Mouse (Mus musculus): ENCODE data around the gene Ldlrad3. TPM values are rescaled to one million over a fixed set of nuclear protein-coding genes. Genes with fewer than 3 reads are reported as not detected.

The Ldlrad3 gene
- polyA plus RNA-seq, 1 experiment from 2014 or later: 28.8 TPM

DNA sequence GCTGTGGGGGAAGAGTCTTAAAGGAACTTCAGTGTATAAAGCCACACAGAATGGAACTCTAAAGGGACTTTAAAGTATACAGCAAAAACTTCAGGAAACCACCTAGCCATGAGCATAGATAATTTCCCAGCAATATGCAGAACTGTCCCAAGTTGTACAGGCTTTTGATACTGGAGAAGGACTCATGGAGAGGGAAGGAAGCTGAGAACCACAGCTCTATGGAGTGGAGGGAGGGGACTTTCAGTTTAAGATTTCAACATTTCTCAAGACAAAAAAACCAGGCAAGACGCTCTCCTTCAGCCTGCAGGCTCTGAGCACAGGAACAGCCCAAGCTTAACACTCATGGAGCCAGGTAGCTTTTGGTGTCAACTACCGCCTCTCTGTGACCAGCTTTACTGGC lies 4.7 kb downstream of the Ldlrad3 start:
- WGBS: 93% methylated on average over 2 of the region's 2 CpGs
- Histone ChIP-seq H3K27ac (replicated peaks) (no peak overlapping the region), H3K9ac (no peak overlapping the region), H3K36me3 (no peaks in the 10 kb centered on the region), H3K4me3 (no peak overlapping the region), H3K9me3 (no peaks in the 10 kb centered on the region), H3K27me3 (no peaks in the 10 kb centered on the region), H3K4me2 (no peak overlapping the region), H3K4me1 (replicated peaks) (peaks cover 19% of the 10 kb centered on the region)
- no peak for ATAC-seq (ENCODE audit: low FRiP score, low read depth)

DNA sequence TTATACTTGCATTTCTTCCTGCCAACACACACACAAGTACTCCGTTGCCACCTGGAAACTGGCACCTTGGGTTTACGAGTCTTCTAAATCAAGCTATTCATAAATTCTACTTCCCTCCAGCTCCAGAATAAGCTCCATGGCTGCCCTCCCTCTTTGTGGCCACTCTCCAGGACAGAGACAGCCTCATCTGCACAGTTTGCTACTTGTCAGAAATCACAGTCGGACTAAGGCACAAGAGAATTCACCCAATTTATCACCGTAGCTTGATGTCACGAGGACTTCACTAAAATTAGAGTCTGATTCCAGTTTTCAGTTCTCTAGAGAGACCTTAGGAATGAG lies 9.8 kb downstream of the Ldlrad3 start:
- H3K9ac ChIP-seq: no peak overlapping the region
- no peak overlapping the region; the same call in 1 of the 2 replicates for H3K27ac ChIP-seq (replicated peaks)
- 57% methylated on average over 5 of the region's 5 CpGs for WGBS
- no peak overlapping the region for H3K4me3 ChIP-seq
- H3K9me3 ChIP-seq: no peaks in the 10 kb centered on the region
- ATAC-seq (ENCODE audit: low FRiP score, low read depth): no peak
- no peaks in the 10 kb centered on the region for H3K27me3 ChIP-seq
- H3K4me1 ChIP-seq (replicated peaks): peaks cover 8% of the 10 kb centered on the region; the same call in 1 of the 2 replicates
- no peak overlapping the region for H3K4me2 ChIP-seq
- no peaks in the 10 kb centered on the region for H3K36me3 ChIP-seq

DNA sequence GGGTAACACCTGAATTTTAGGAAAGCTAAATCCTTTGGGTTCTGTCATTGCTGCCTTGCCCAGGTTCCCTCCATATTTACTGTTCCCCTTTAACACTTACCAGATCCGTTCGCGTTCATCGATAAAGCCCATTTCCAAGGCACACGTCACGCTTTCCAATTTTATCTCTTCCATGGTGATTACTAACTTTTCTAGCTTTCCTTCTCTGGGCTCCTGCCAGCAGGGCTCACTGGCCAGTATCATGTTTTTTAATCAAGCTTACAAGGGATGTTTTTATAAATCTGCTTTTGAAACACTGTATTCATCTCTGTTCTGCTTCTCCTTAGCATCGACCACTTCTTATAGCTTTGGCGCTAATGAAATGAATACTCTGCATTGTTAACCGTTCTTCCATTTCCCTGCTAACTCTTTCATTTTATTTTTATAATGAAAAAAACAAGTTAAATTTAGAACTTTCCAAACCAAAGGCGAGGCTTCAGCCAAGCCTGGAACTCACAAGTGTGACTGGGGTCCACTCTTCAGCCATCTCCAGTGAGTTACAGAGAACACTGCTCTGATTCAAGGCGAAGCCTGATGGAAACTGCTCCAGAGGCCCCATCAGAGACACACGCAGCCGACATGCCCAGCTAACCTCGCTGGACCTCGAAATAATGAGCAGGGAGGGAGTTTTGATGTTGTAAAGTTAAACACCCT lies 10.3 kb downstream of the Ldlrad3 start:
- H3K4me1 ChIP-seq (replicated peaks): peaks cover 8% of the 10 kb centered on the region; the same call in 1 of the 2 replicates
- H3K27me3 ChIP-seq: no peaks in the 10 kb centered on the region
- no peak for ATAC-seq (ENCODE audit: low FRiP score, low read depth)
- H3K9ac ChIP-seq: no peak overlapping the region
- H3K4me3 ChIP-seq: no peak overlapping the region
- 69% methylated on average over 15 of the region's 15 CpGs for WGBS
- H3K36me3 ChIP-seq: no peaks in the 10 kb centered on the region
- H3K27ac ChIP-seq (replicated peaks): no peak overlapping the region
- H3K4me2 ChIP-seq: no peak overlapping the region
- H3K9me3 ChIP-seq: no peaks in the 10 kb centered on the region

DNA sequence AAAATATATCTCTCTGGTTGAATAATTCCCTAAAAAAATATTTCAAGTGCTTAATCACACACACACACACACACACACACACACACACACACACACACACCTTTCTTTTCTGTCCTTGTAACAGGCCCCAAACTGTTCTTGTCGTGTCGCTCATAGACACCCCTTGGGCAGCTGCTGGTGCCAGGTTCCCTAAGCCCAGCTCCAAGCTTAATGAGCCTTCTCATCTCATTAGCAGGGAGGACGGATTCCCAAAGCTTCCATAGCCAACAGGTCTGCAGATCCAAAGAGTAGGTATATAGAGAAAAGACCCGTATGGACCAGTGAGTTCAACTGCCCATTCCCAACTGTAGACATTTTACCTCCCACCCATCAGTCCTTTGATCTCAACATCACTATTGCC lies 13.7 kb downstream of the Ldlrad3 start:
- no peak overlapping the region for H3K27ac ChIP-seq (replicated peaks)
- no peaks in the 10 kb centered on the region for H3K27me3 ChIP-seq
- 65% methylated on average over 4 of the region's 4 CpGs for WGBS
- no peaks in the 10 kb centered on the region for H3K9me3 ChIP-seq
- no peak for ATAC-seq (ENCODE audit: low FRiP score, low read depth)
- H3K36me3 ChIP-seq: no peaks in the 10 kb centered on the region
- H3K4me3 ChIP-seq: no peak overlapping the region
- peaks cover 10% of the 10 kb centered on the region; the same call in 1 of the 2 replicates for H3K4me1 ChIP-seq (replicated peaks)
- no peak overlapping the region for H3K4me2 ChIP-seq
- H3K9ac ChIP-seq: no peak overlapping the region

DNA sequence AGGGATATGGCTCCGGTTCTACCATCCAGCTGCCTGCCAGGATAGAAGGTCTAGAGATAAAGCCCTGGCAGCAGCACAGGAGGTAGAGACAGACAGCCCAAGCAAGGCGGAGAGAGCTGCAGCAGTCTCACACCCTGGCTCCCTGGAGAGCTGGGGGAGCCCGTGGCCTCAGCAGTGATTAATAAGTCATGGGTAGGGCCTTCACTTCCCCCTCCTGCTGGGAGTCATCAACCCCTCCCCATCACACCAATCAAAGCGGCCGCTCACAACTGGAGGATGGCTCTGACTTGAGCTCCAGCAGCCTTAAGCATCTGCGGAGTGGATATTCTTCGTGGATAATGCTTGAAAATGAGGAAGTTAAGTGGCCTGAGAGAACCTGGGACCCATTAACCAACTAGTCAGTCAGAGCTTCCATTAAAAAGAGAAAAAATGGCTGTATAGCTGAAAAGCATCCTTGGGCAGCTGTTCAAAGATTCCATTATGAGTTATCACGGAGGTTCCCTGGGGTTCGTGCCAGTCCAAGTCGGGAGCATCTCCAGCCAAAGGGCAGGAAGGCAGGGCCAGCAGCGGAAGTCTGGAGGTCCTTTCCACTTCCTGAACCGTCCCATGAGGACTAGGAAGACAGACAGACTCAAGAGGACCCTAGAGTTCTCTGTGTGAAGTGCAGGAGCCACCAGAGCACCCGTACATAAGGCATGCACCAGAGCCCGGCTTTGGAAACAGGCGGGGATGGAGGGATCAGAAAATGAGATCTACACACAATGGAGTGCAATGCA lies 19.4 kb downstream of the Ldlrad3 start:
- 0 out of 2 replicates have a peak, but pooled peaks have one; percentile 19 for ATAC-seq (ENCODE audit: low FRiP score, low read depth)

DNA sequence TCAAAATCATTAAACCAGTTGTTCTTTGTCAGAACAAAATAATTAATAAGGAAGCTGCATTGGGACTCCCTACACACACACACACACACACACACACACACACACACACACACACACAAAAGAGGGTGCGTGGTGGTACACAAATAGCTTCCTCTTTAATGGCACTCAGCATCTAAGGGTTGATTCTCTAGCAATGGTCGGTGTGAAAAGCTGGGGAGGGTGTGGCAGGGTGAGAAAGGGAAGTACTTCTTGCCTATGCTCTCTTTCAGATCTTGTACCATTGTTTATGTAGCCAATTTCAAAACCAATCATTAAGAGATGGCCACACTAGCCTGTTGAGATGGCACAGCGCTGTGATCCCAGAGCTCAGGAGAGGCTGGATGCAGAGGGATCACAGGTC lies 23.1 kb downstream of the Ldlrad3 start:
- ATAC-seq (ENCODE audit: low FRiP score, low read depth): no peak
- 84% methylated on average over 3 of the region's 3 CpGs for WGBS
- Histone ChIP-seq H3K4me2 (no peak overlapping the region), H3K9me3 (no peaks in the 10 kb centered on the region), H3K36me3 (no peaks in the 10 kb centered on the region), H3K9ac (no peak overlapping the region), H3K4me1 (replicated peaks) (peaks cover 18% of the 10 kb centered on the region), H3K27ac (replicated peaks) (no peak overlapping the region), H3K27me3 (no peaks in the 10 kb centered on the region), H3K4me3 (no peak overlapping the region)

More for the DNA sequence above, 19.4 kb downstream of the Ldlrad3 start:
- H3K36me3 ChIP-seq: no peaks in the 10 kb centered on the region
- 33% methylated on average over 15 of the region's 15 CpGs for WGBS
- H3K27ac ChIP-seq (replicated peaks): no peak overlapping the region
- H3K4me1 ChIP-seq (replicated peaks): peaks cover 21% of the 10 kb centered on the region
- no peaks in the 10 kb centered on the region for H3K9me3 ChIP-seq
- no peak overlapping the region for H3K4me3 ChIP-seq
- H3K9ac ChIP-seq: no peak overlapping the region
- no peaks in the 10 kb centered on the region for H3K27me3 ChIP-seq
- H3K4me2 ChIP-seq: 0 out of 2 replicates have a peak overlapping the region, but pooled peaks have one; percentile 8

DNA sequence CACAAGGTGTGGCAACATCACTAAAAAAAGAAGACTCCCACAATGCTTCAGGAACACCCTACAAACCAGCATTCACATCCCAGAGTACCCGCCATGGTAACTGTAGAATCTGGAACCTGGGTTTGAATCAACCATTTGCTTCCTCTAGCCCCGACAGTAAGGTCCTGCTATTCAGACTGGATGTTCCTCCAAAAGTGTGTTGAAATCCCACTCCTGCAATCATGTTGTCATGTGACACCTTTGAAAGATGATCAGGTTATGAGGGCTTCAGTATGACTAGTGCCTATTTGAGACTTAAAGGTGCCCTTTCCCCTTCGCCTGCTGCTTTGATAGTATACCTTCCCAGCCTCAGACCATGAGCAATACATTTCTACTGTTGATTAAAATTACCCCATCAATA lies 28.6 kb downstream of the Ldlrad3 start:
- Histone ChIP-seq H3K36me3 (no peaks in the 10 kb centered on the region), H3K4me2 (no peak overlapping the region), H3K9me3 (no peaks in the 10 kb centered on the region), H3K27me3 (no peaks in the 10 kb centered on the region), H3K4me1 (replicated peaks) (peaks cover 24% of the 10 kb centered on the region), H3K9ac (no peak overlapping the region), H3K4me3 (no peak overlapping the region), H3K27ac (replicated peaks) (no peak overlapping the region)
- no peak for ATAC-seq (ENCODE audit: low FRiP score, low read depth)
- WGBS: 91% methylated on average over 3 of the region's 3 CpGs

DNA sequence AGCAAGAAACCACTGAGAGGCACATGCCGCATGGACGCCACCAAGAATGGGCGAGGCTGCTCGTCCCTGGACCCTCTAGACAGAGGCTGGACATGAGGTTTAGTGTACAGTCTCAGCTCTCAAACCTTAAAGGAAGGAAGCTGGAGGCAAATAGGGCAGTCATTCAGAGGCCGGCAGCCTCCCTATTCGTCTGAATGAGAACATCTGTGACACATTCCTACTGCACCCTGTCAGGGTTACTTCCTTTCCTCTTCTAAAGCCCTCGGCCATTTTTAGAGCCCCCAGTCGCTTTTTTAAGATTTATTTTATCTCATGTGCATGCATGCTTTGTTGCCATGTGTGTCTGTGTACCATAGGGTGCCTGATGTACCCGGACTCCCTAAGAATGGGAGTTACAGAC lies 29.2 kb downstream of the Ldlrad3 start:
- H3K27me3 ChIP-seq: no peaks in the 10 kb centered on the region
- no peaks in the 10 kb centered on the region for H3K36me3 ChIP-seq
- H3K27ac ChIP-seq (replicated peaks): no peak overlapping the region
- ATAC-seq (ENCODE audit: low FRiP score, low read depth): no peak
- no peak overlapping the region for H3K4me2 ChIP-seq
- peaks cover 24% of the 10 kb centered on the region for H3K4me1 ChIP-seq (replicated peaks)
- no peak overlapping the region for H3K4me3 ChIP-seq
- H3K9me3 ChIP-seq: no peaks in the 10 kb centered on the region
- no peak overlapping the region for H3K9ac ChIP-seq
- WGBS: 79% methylated on average over 9 of the region's 9 CpGs

DNA sequence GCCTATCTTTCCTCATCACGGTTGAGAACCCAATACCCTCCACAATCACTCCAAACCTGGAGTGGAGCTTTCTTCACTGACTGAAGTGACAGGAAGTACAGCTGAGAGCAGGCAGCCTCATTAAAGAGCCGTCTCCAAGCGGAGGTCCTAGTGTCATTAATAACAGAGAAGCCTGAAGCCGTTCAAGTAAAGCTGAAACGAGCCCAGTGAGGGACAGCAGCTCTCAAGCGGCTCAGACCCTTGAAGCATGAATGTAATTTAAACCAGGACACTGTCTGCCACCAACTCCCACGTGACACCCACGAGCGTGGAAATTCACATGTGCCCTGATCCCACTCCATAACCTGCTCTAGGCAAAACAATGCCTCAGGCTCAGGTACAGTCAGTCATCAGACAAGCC lies 29.7 kb downstream of the Ldlrad3 start:
- Histone ChIP-seq H3K4me1 (replicated peaks) (peaks cover 24% of the 10 kb centered on the region), H3K4me3 (no peak overlapping the region), H3K36me3 (no peaks in the 10 kb centered on the region), H3K4me2 (no peak overlapping the region), H3K27me3 (no peaks in the 10 kb centered on the region), H3K27ac (replicated peaks) (0 out of 2 replicates have a peak overlapping the region, but pooled peaks have one; percentile 10), H3K9ac (no peak overlapping the region), H3K9me3 (no peaks in the 10 kb centered on the region)
- peak; percentile 43; the same call in 1 of the 2 replicates for ATAC-seq (ENCODE audit: low FRiP score, low read depth)
- WGBS: 30% methylated on average over 9 of the region's 9 CpGs

DNA sequence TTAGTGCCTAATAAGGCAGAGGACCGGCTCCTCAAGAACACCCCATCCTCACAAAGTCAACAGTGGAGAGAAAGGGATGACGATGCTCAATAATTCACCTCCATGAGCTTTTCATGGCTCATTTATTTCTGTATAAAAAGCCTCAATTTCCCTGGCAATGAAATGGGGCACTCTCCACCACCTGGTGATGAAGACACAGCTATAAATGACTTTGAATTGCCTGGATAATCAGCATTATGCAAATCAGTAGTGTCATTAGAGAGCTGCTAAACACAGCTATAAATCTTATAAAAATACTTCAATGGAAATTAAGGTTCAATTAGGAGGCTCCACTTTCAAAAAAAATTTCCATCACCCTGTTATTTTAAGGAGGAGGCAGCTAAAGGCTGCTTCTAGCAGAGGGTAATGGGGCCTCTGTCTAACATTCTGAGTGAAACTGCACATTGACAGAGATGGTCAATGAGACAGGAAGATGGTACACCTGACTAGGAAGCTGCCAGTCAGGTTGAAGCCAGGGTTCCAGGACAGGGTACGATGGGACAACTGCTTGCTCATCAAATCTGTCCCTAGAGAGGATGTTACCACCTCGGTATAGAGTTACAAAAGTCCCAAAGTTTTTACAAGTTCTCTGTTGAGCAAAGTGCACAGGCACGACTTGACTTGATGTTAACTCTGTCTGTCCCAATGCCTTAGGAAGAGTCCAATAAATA lies 30.7 kb downstream of the Ldlrad3 start:
- no peak overlapping the region for H3K27ac ChIP-seq (replicated peaks)
- 45% methylated on average over 5 of the region's 5 CpGs for WGBS

DNA sequence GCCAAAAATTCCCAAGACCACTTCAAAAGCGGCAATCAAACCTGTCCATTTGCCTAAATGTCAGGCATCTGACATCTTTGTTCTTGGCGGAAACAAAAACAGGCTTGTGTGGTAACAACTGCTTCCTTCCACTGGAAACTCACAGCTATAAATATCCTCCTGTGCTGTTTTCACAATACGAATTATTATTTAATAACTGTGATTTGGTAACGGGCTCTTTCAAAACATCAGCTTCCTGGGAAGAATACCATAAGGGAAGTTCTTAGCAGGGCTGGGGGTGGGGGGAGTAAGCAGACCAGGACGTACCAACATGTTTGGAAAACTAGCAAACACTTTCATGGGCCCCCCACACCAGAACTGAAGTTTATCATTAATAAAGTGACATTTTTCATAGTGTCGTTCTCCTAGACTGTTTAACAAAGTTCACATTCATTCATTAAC lies 31.4 kb downstream of the Ldlrad3 start:
- Histone ChIP-seq H3K27me3 (no peaks in the 10 kb centered on the region), H3K36me3 (no peaks in the 10 kb centered on the region), H3K9me3 (no peaks in the 10 kb centered on the region), H3K4me1 (replicated peaks) (peaks cover 30% of the 10 kb centered on the region), H3K4me2 (no peak overlapping the region), H3K9ac (no peak overlapping the region), H3K27ac (replicated peaks) (no peak overlapping the region), H3K4me3 (no peak overlapping the region)
- 63% methylated on average over 6 of the region's 6 CpGs for WGBS
- no peak for ATAC-seq (ENCODE audit: low FRiP score, low read depth)

More for the DNA sequence above, 30.7 kb downstream of the Ldlrad3 start:
- no peaks in the 10 kb centered on the region for H3K36me3 ChIP-seq
- ATAC-seq (ENCODE audit: low FRiP score, low read depth): no peak
- no peak overlapping the region for H3K4me2 ChIP-seq
- H3K9me3 ChIP-seq: no peaks in the 10 kb centered on the region
- H3K4me3 ChIP-seq: no peak overlapping the region
- peaks cover 30% of the 10 kb centered on the region for H3K4me1 ChIP-seq (replicated peaks)
- no peak overlapping the region for H3K9ac ChIP-seq
- H3K27me3 ChIP-seq: no peaks in the 10 kb centered on the region

DNA sequence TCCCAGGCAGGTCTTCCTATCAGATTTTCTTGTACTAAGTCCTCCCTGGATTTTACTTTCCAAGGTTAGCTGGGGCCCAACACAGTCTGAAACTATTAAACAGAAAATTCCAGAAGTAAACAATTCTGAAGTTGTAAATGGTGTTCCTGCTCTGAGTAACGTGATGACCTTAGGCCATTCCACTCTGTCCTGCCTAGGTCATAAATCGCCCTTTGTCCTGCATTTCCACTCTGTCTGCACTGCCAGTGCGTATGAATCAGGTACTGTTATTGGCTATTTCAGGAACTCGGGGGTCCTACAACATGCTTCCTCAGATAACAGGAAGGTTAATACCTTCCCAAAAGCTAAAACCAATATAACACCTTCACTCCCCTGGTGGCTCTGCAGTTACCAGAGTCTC lies 31.9 kb downstream of the Ldlrad3 start:
- Histone ChIP-seq H3K9me3 (no peaks in the 10 kb centered on the region), H3K4me3 (no peak overlapping the region), H3K4me2 (no peak overlapping the region), H3K36me3 (no peaks in the 10 kb centered on the region), H3K27ac (replicated peaks) (no peak overlapping the region), H3K9ac (no peak overlapping the region), H3K4me1 (replicated peaks) (peaks cover 30% of the 10 kb centered on the region), H3K27me3 (no peaks in the 10 kb centered on the region)
- no peak for ATAC-seq (ENCODE audit: low FRiP score, low read depth)
- WGBS: 72% methylated on average over 4 of the region's 4 CpGs
